Mouse (Mus musculus) gastrocnemius, adult 8-10 months (tissue): ENCODE data around the gene Gm853. TPM values are rescaled to one million over a fixed set of nuclear protein-coding genes. Genes with fewer than 3 reads are reported as not detected.
A peak's percentile ranks its signal among the peaks of the same experiment; 100 is the strongest.

Experiments used
- DNase-seq, 2 experiments: peaks; one replicate each; pipeline ENCODE4 v3.0.0; 2022; ENCODE audit warnings: low spot score in 2 of 2
- total RNA-seq, 4 experiments: library from RNA; stranded (reverse); gene quantifications; 2 replicates each; pipeline ENCODE4 v1.2.4; 2022

The Gm853 gene
- total RNA-seq, 4 experiments from 2014 or later: not detected

GRCm38 (mm10) chr4:130175072-130175711 is 47.0 kb downstream of the Gm853 start, which contains the start of gene Tinagl1:
Tinagl1 (minus strand) TSS chr4:130175122.
- no peak for DNase-seq

- no peak for DNase-seq
Measured at GRCm38 (mm10) chr4:130174335-130175031, 47.7 kb downstream of the Gm853 start.

- DNase-seq: no peak
Measured at GRCm38 (mm10) chr4:130173911-130174311, 48.3 kb downstream of the Gm853 start.

DNA sequence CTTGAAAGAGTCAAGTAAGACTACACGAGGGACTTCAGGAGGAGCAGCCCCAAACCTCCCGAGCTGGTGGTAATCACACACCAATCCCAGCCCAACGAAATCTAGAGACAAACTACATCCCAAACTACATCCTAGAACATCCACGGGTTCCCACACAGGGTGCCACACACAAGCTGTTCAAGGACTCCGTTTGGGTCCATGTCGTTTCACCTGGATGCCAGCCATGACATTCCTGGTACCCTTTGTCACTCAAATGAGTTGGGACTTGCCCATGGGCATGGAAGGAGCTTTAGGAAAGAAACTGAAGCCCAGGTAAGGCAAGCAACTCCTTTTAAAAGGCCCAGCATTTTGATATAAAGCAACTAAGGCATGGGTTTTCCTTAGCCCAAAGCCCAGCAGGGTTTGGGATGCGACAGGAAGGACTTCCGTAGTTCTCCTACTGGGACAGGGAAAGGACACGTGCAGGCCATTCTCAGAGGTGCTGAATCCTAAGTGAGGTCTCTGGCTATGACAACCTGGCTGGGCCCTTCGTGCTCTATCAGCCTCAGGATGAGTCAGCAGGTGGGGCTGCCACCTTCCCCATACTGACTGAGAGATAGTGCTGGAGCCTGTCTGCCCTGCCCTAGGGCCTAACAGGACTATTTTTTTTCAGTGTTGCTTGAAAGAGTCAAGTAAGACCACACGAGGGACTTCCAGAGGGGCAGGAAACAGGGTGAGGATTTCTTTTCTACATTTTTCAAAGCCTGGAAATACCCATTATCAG is 49.0 kb downstream of the Gm853 start:
- DNase-seq: no peak

GRCm38 (mm10) chr4:130171951-130172765 is 50.0 kb downstream of the Gm853 start:
- peak in 1 of 2 experiments; percentile 40 for DNase-seq

DNA sequence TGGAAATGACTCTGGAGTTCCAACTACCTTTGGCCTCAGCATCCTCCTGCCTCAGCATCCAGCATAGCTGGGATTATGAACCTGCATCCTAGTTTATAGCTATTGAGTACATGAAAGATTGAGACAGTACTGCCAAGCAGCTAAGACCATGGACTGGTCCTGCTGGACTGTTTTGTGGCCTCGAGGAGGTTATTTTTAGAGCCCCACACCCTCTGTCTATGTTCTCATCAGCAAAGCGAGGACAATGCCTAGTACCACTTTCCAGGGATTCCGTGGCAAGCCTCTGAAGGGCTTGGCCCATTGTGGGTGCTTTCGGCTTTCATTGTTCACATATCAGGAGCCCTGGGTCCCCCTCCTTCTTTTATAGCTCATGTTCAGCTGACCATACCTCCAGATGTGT is 51.8 kb downstream of the Gm853 start:
- DNase-seq: no peak

GRCm38 (mm10) chr4:130169411-130169971 is 52.7 kb downstream of the Gm853 start:
- DNase-seq: no peak

DNA sequence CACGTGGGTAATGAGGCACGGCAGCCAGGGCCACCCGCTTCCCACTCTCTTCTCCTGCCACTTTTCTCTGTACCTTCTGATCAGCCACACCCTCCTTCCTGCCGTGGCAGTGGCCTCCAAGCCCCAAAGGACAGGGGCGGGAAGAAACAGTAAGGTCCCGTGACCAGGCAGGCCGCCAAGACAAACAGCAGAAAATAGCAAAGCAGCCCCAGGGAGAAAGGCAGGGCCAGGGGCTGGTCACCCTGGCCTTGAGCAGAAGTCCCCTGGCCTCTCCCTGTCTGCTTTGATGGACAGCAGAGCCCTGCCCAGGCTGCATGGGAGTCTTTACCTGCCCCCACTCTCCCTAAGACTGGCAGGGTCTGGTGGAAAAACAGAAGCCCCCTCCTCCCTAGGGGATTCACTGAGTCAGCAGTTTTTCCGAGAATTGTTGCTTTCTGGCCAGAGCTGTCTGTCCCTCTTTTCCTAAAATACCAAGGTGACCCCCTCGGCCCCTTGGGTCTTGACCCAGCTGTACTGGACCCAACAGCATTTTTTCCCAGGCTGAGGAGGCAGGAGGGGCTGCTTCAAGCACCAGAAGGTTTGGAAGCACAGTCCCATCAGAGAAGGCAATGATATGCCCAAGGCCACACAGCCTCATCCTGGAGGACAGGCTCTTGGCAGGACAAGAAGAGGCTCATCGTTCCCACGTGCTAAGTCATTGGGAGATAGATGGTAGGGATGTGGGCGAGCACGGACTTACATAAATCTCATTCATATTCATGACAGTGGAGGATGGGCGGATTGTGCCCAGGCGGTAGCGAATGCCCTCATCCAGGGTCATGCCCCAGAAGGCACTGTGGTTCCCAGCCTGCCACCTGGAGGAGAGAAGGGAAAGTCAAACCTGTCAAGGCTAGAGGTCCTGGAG is 53.7 kb downstream of the Gm853 start:
- DNase-seq: peak in 1 of 2 experiments; percentile 57

DNA sequence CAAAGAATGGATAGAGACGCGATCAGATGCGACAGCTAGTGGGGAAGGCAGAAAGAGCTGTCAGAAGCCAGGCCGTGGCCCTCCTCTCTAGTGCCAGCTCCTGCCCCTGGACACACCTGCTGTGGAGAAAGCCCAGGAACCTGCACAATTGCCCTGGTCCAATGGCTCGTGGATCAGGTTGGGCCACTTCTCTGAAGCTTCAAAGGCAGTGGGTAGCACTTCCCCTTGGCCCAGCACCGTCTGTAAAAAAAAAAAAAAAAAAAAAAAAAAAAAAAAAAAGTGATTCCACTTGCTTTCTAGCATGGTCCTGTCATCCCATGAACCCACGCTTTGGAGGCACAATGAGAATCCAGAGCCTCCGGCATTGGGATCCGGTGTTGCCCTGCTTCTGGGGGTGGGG is 54.4 kb downstream of the Gm853 start:
- no peak for DNase-seq

DNA sequence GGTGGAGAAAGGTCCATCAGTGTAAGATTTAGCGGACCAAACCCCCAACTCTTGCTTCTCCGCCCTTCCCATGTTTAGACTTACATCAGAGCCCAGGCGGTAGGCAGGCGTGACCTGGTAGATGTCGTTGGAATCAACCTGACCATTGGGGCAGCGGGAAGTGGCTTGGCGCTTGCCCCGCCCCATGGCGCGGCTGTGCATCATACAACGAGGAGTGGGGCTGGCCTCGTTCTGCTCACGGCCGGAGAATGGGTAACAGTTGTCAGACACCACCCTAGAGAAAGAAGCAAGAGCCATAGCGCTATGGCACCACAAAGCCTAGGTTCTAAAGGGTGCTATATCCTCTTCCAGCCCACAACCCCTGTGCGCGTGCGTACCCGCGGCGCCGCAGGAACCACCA is 54.9 kb downstream of the Gm853 start:
- DNase-seq: no peak

- no peak for DNase-seq
Measured at GRCm38 (mm10) chr4:130166592-130166991, 55.6 kb downstream of the Gm853 start.

GRCm38 (mm10) chr4:130166061-130166460 is 56.1 kb downstream of the Gm853 start:
- no peak for DNase-seq

GRCm38 (mm10) chr4:130164121-130164520 is 58.1 kb downstream of the Gm853 start:
- no peak for DNase-seq

GRCm38 (mm10) chr4:130163391-130163861 is 58.8 kb downstream of the Gm853 start:
- no peak for DNase-seq

DNA sequence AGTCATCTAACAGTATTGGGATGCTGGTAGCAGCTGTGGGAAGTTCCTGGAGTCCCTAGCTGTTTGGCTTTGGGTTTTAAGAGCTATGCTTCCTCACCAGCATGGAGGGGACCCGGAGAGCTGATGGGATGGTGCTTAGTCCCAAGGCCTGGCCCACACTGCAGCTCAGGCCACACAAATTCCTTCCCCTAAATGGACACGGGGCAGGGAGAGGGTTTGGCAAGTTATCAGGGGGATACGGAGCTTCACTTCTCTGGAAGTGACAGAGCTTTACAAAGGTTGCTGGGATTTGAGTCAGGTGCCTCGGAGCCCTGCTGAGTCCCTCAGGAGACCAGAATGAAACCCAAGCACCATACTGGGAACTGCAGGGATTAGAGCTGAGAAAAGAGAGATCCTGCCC is 60.9 kb downstream of the Gm853 start:
- no peak for DNase-seq

Other genes with a start within 250 kb of the Gm853 start
- 1 to 10 TPM in 2 of 4 experiments, under 1 TPM in 2; 0.29 to 2.3 (median 1.1) TPM for gene Adgrb2, start 237.5 kb downstream of the Gm853 start, total RNA-seq
- 1 to 10 TPM; 1.6 to 4.1 (median 2.3) TPM for gene Col16a1, start 174.6 kb downstream of the Gm853 start, total RNA-seq
- gene Pef1, start 119.8 kb downstream of the Gm853 start, total RNA-seq: 10 to 100 TPM; 34.5 to 37.3 (median 37.0) TPM
- under 1 TPM in 1 of 4 experiments, not detected in 3; 0.22 TPM for gene Hcrtr1, start 83.0 kb downstream of the Gm853 start, total RNA-seq
- gene Tinagl1, start 47.3 kb downstream of the Gm853 start, total RNA-seq: 10 to 100 TPM; 10.2 to 25.2 (median 13.1) TPM
- 100 to 1,000 TPM in 1 of 4 experiments, 10 to 100 TPM in 3; 73.1 to 119 (median 84.5) TPM for gene Serinc2, start 56.8 kb upstream of the Gm853 start, total RNA-seq
- gene Fabp3, start 86.2 kb upstream of the Gm853 start, total RNA-seq: 1,000 to 10,000 TPM in 1 of 4 experiments, 100 to 1,000 TPM in 3; 564 to 1,027 (median 619) TPM
- gene Gm10570, start 86.3 kb upstream of the Gm853 start, total RNA-seq: under 1 TPM in 1 of 4 experiments, not detected in 3; 0.92 TPM
- 10 to 100 TPM; 33.9 to 46.4 (median 43.9) TPM for gene Zcchc17, start 137.5 kb upstream of the Gm853 start, total RNA-seq
- gene Snrnp40, start 137.7 kb upstream of the Gm853 start, total RNA-seq: 10 to 100 TPM; 10.9 to 14.5 (median 12.6) TPM